Mouse (Mus musculus) cerebellum, postnatal 10 days (tissue): ENCODE data around the gene Acsm3.

Experiments
- DNase-seq, 2 experiments: peaks; one replicate each; pipeline ENCODE4 v3.0.0; 2021; ENCODE audit warnings: mixed read lengths in 2 of 2

Acsm3 gene

GRCm38 (mm10) chr7:119800488-119800887 is 39.8 kb downstream of the Acsm3 start:
- DNase-seq = no peak

- no peak for DNase-seq
Observed at GRCm38 (mm10) chr7:119800991-119801390, 40.3 kb downstream of the Acsm3 start.

GRCm38 (mm10) chr7:119807396-119807795 is 46.7 kb downstream of the Acsm3 start:
- DNase-seq = no peak

GRCm38 (mm10) chr7:119808723-119809122 is 48.0 kb downstream of the Acsm3 start:
- no peak for DNase-seq

GRCm38 (mm10) chr7:119835371-119835770 is 74.6 kb downstream of the Acsm3 start:
- no peak for DNase-seq

GRCm38 (mm10) chr7:119835996-119836777 is 75.5 kb downstream of the Acsm3 start:
- DNase-seq = no peak
